Mouse (Mus musculus) lung, postnatal 10 days (tissue): ENCODE measurements around the gene Top1.
A peak's percentile ranks its signal among the peaks of the same experiment; 100 is the strongest.

Experiments
- DNase-seq: peaks from one replicate; pipeline ENCODE4 v3.0.0; 2021

The Top1 gene

GRCm38 (mm10) chr2:160722714-160723113 is 77.0 kb downstream of the Top1 start:
- DNase-seq, result no peak

- peak; percentile 3 for DNase-seq
Observed at GRCm38 (mm10) chr2:160723613-160724375, 78.1 kb downstream of the Top1 start.

GRCm38 (mm10) chr2:160724536-160724935 is 78.8 kb downstream of the Top1 start:
- no peak for DNase-seq

GRCm38 (mm10) chr2:160725877-160726864 is 80.5 kb downstream of the Top1 start:
- no peak for DNase-seq

- no peak for DNase-seq
Observed at GRCm38 (mm10) chr2:160728972-160729371, 83.3 kb downstream of the Top1 start.

- peak; percentile 43 for DNase-seq
Observed at GRCm38 (mm10) chr2:160729436-160729835, 83.7 kb downstream of the Top1 start.

- DNase-seq, result peak; percentile 61
Observed at GRCm38 (mm10) chr2:160729851-160730796, 84.4 kb downstream of the Top1 start.

- DNase-seq, result no peak
Observed at GRCm38 (mm10) chr2:160730797-160731116, 85.1 kb downstream of the Top1 start.

- DNase-seq, result peak; percentile 97
Observed at GRCm38 (mm10) chr2:160731117-160731838, 85.6 kb downstream of the Top1 start, which contains the start of gene Plcg1. Gene Plcg1, plus strand, starts transcription at chr2:160731300.

- DNase-seq, result peak; percentile 90
Observed at GRCm38 (mm10) chr2:160731839-160732261, 86.2 kb downstream of the Top1 start.

- DNase-seq, result no peak
Observed at GRCm38 (mm10) chr2:160732420-160732995, 86.8 kb downstream of the Top1 start.

- DNase-seq, result no peak
Observed at GRCm38 (mm10) chr2:160733131-160733531, 87.4 kb downstream of the Top1 start.

- no peak for DNase-seq
Observed at GRCm38 (mm10) chr2:160734331-160734730, 88.6 kb downstream of the Top1 start.

GRCm38 (mm10) chr2:160735706-160736310 is 90.1 kb downstream of the Top1 start:
- DNase-seq, result no peak

- DNase-seq, result no peak
Observed at GRCm38 (mm10) chr2:160736466-160736865, 90.8 kb downstream of the Top1 start.

GRCm38 (mm10) chr2:160738354-160738753 is 92.7 kb downstream of the Top1 start:
- DNase-seq, result peak; percentile 76

GRCm38 (mm10) chr2:160739647-160740356 is 94.1 kb downstream of the Top1 start:
- peak; percentile 42 for DNase-seq

- DNase-seq, result no peak
Observed at GRCm38 (mm10) chr2:160740521-160741156, 95.0 kb downstream of the Top1 start.

GRCm38 (mm10) chr2:160741580-160741979 is 95.9 kb downstream of the Top1 start:
- DNase-seq, result peak; percentile 45

- no peak for DNase-seq
Observed at GRCm38 (mm10) chr2:160742161-160742609, 96.5 kb downstream of the Top1 start.
